Mouse (Mus musculus) thymus, postnatal 25 days (tissue): ENCODE measurements at regions not wholly inside any gene's neighbourhood (a gene's known extent, or its start where the extent isn't known, plus 50 kb on each side); places are given as distances from the start of the nearest gene placed in this dataset.
"Not testable (repeated sequence)": the region's sequence is repeated elsewhere in the genome, so short reads cannot be mapped to it uniquely, and the experiment has no call there.

Experiments used
- DNase-seq: peaks from one replicate; pipeline ENCODE4 v3.0.0; 2022

DNA sequence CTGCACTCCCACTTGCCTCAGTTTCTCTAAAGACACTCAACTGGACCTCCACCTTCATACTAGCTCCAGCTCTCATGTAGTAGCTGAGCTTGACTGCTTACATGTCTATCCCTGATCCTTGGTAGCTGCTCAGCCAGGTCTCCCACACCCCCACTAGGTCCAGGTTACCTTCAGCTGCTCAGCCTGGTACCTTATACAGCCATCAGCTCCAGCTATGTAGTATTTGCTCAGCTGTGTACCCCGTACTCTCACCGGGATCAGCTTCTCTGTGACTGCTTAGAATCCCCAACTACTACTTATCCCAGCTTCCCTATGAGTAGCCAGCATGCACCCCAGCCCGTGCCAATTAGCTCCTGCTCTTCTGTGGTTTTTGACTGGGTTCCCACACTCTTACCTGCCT lies 148.1 kb downstream of the Tmem121 start:
- not testable (repeated sequence) for DNase-seq

DNA sequence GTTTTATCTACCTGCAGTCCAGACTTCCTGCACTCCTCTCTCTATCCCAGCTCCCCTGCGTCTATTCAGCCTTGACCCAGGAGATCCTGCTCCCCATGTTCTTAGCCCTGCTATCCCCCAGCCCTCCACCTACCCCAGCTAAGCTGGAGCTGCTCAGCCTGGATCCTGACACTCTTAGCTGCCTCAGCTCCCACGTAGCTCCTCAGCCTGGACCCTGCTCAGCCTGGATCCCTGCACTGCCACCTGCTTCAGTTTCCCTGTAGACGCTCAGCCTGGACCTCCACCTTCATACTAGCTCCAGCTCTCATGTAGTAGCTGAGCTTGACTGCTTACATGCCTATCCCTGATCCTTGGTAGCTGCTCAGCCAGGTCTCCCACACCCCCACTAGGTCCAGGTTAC lies 151.5 kb downstream of the Tmem121 start:
- no peak for DNase-seq

DNA sequence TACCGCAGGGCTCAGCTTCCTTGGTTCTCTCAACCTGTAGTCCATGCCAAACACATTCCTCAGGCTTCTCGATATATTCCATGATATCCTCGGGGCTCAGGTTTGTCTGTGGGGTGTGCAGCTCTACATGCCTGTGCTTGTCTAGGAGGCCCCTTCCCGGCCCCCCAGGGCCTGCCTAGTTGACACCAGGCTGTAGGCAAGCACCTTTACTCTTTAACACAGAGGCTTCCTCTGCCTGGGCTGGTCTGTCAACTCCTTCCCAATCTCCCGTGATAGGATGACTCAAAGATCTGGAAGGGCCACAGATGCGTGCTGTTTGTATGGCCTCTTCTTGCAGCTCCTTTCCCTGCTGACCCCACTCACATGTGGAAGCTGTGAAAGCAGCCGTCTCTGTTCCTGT lies 150.4 kb upstream of the Adam6b start:
- no peak for DNase-seq

GRCm38 (mm10) chr12:113341046-113341445 lies 148.3 kb upstream of the Adam6b start:
- DNase-seq = no peak

GRCm38 (mm10) chr12:113355132-113355531 lies 134.2 kb upstream of the Adam6b start:
- DNase-seq = no peak

- no peak for DNase-seq
Observed at GRCm38 (mm10) chr12:113358077-113358476, 131.2 kb upstream of the Adam6b start.

DNA sequence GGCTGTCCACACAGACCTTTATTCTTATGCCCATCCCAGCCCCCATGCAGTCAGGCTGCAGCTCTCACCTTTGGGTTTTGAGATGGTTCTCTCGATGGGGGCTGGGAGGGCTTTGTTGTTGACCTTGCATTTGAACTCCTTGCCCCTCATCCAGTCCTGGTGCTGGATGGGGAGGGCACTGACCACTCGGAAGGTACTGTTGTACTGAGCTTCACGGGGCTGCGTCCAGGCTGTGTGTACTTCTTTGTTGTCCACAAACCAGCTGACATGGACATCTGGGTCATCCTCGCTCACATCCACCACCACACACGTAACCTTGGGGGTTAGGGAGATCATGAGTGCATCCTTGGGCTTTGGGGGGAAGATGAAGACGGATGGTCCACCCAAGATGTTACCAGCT lies 129.3 kb upstream of the Adam6b start:
- DNase-seq = no peak

GRCm38 (mm10) chr12:113362409-113363038 lies 126.8 kb upstream of the Adam6b start:
- DNase-seq = no peak

- DNase-seq = no peak
Observed at GRCm38 (mm10) chr12:113364023-113364422, 125.3 kb upstream of the Adam6b start.

- no peak for DNase-seq
Observed at GRCm38 (mm10) chr12:113364437-113364836, 124.9 kb upstream of the Adam6b start.

GRCm38 (mm10) chr12:113365783-113366182 lies 123.5 kb upstream of the Adam6b start:
- no peak for DNase-seq

DNA sequence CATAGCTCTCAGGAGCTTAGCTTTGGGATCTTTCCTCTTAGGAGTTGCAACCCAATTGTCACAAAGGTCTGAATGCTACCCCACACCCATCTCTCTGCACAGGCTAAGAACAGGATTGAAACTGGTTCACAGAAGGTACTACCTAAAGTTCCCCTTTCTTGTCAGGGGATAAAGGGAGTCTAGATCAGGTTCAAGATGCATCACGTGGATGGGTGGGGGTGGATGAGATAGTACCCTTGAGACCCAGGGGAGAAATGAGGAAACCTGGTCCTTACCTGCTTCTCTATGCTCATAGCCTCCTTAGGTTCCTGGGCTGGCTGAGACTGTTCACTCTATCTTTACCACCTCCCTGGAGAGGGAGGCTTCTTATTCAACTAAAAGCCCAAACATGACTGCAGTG lies 122.9 kb upstream of the Adam6b start:
- DNase-seq = no peak

DNA sequence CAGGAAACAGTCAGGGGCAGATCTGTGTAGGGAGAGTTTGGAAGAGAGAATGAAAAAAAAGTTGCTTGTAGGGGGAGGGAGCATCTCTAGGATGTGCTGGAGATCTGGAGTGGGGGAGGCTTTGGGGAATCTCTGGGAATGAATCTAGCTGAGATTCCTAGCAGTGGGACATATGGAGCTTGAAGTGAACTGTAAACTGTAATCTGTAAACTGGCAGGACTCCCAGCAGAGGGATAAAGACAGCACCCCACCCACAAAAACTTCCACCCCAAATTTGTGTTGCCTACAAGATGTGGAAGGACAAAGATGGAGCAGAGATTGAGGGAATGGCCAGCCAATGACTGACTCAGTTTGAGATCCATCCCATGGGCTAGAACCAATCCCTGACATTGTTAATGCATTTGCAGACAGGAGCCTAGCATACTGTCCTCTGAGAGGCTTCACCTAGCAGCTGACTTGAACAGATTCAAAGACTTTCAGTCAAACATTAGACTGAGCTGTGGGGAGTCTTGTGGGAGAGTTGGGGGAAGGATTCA lies 87.7 kb upstream of the Adam6b start:
- no peak for DNase-seq

DNA sequence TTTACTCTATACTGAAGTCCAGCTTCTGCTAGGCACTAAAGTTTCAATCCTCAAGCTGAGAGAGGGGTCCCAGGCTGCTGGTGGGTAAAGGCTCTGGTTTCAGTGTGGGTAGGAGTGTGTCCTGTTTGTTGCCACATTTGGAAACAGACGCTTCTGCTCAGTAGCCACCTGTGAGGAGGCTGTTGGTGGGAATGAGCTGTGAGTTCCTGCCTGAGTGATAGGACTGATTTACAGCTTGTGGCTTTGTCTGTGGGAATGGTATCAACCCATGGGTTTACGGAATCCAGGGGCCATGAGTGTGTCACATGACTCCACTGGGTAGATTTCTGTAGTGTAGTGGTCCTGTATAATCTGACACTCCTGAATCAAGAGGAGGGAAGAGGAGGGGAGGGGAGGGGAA lies 86.5 kb upstream of the Adam6b start:
- no peak for DNase-seq

DNA sequence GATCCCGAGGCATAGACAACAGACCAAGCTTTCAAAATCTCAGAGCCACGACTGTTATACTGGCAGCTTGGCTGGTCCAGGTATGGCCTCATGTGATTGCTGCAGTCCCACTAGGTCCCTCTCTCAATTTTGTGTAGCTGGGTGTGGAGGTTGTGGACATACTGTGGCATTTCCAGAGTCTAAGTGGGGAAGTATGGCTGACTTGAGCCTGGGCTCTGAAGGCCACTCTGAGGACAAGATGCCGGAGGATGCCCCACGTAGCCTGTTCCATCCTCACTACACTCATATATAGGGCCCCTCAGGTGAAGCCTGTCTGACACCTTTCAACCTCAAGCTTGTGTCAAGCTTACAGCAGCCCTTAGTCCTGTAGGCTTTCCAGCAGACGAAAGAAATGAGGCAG lies 78.2 kb upstream of the Adam6b start:
- DNase-seq = no peak

DNA sequence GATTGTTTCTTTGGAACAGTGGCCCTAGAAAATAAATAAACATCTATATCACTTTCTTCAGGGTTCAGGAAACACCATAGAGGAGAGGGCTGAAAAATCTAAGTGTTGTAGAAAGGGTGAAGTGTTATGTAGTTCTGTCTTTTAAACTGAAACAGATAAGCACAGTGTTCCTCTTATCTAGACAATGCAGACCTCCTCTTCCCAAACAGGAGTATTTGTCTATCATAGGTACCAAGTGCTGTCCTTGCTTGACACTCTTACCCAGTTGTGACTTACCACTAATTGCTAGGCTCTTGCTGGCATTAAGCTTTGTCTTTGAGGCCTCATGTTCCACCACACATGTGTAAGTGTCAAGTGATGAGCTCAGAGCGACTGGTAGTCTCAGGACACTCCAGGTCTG lies 75.3 kb upstream of the Adam6b start:
- DNase-seq = no peak

DNA sequence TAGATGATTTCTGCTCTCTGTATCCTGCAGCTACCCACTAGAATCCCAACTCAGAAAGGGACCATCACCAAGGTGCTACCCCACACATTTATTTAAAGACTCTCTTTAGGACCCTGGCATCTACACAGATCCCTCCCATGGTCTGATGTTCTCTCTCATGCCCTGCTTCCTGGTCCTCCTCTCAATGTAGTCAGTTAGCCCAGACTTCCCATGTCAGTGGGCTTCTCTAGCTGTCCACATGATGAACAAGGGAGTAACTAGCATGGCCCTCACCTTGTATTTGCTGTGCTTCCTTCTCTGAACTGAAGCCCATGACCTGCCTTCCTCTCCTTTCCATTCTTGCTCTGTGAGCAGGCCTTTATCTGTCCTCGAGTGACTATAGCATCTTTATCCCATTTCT lies 71.8 kb upstream of the Adam6b start:
- no peak for DNase-seq

DNA sequence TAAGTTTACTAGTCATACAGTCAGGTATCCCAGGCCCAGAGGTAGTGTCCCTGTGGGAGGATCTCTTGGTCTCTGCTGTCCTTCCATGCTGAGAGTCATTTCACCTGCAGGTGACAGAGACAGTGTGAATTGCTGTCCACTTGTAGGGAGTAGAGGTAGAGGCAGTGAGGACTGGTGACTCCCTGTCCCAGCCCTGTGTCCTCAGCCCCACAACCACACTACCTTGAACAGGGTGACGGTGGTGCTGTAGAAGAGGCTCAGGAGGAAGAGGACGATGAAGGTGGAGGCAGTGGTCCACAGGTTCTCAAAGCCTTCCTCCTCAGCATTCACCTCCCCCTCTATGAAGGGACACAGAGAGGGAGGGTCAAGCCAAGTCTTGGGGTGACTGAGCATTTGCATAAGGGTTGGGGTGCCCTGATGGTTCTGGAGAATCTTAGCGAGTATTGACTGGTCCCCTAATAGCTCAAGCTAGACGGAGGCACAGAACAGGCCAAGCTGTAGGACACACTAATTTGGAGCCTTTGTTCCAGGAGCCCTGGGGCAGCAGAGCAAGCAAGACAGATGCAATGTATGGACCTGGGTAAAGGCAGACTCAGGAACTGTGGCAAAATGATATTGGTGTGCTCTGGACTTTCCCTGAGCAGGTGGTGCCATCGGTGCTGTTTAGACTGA lies 70.4 kb upstream of the Adam6b start:
- DNase-seq = no peak

DNA sequence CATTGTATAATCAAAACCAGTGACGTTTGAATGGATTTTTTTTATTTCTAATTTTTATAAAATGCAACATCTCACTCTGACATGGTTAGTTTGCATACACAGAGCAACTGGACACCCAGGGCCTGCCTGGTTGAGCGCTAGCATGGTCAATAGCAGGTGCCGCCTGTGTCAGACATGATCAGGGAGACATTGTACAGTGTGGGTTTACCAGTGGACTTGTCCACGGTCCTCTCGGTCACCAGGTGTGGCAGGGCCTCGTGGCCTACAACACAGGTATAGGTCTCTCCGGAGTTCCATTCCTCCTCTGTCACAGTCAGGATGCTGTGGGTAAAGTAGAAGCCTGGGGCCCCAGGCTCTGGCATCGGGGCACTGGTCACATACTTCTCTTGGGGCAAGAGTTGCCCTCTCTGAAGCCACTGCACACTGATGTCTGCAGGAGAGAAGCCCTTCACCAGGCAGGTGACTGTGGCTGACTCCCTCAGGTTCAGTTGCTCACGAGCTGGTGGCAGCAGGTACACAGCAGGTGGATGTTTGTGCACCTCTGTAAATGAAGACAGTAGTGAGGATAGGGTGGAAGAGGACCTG lies 68.5 kb upstream of the Adam6b start:
- no peak for DNase-seq

DNA sequence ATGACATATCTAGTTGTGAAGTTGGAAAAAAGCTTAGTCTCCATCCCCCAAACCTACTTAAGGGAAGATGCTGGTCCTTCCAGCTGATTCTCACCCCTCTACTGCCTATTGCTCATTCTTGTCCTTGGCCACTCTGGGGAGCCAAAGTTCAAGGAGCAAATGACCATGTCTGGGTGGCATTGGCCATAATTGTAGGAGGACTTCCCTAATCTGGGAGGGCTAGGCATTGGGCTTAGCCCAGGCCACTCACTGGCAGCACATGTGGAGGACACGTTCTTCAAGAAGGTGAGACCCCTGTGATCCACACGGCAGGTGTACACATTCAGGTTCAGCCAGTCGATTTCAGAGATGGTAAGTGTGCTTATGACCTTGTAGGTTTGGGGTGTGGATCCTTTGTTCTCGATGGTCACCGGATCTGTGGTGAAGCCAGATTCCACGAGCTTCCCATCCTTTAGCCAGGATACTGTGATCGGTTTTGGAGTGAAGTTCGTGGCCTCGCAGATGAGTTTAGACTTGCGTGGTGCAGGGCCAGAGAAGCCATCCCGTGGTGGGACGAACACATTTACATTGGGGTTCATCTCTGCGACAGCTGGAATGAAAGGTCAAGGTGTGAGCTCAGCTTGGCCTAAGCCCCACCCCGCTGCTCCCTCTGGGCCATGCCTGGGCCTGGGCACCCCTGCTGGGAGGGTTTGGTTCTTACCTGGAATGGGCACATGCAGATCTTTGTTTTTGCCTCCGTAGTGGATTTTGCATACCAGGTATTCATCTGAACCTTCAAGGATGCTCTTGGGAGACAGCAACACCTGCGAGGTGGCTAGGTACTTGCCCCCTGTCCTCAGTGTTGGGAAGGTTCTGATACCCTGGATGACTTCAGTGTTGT lies 67.4 kb upstream of the Adam6b start:
- no peak for DNase-seq

GRCm38 (mm10) chr12:113422736-113423254 lies 66.5 kb upstream of the Adam6b start:
- DNase-seq = no peak

DNA sequence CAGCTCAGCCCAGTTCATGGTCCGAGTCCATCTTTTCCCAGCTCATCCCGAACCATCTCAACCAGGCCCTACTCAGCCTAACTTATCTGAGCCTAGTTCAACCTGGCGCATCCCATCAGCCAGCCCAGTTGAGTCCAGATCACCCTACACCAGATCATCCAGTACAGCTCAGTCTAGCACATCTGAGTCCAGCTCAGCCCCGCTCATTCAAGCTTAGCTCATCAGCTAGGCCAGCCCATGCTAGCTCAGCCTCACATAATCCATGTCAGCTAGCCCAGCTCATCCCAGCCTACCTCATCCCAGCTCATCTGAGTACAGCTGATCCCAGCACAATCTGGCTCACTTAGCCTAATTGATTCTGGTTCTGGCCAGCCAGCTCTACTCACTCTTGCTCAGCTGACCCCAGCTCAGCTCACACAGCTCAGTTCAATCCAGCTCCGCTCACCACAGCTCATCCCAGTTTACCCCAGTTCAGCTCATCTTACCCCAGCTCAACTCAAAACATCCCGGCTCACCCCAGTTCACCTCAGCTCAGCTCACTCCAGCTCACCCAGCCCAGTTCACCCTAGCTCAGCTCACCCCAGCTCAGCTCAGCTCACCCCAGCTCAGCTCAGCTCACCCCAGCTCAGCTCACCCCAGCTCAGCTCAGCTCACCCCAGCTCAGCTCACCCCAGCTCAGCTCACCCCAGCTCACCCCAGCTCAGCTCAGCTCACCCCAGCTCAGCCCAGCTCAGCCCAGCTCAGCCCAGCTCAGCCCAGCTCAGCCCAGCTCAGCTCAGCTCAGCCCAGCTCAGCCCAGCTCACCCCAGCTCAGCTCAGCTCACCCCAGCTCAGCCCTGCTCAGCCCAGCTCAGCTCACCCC lies 65.3 kb upstream of the Adam6b start:
- peak; percentile 45 for DNase-seq
